Mouse (Mus musculus): ENCODE results near the gene Gm45618. TPM values are rescaled to one million over a fixed set of nuclear protein-coding genes. Genes with fewer than 3 reads are reported as not detected.
"Not testable (repeated sequence)": the region's sequence is repeated elsewhere in the genome, so short reads cannot be mapped to it uniquely, and the experiment has no call there.

The Gm45618 gene
- polyA plus RNA-seq (2016; fragmentation: Nextera tagmentation; extraction: Ambion mirVana): not detected in 2 replicates

DNA sequence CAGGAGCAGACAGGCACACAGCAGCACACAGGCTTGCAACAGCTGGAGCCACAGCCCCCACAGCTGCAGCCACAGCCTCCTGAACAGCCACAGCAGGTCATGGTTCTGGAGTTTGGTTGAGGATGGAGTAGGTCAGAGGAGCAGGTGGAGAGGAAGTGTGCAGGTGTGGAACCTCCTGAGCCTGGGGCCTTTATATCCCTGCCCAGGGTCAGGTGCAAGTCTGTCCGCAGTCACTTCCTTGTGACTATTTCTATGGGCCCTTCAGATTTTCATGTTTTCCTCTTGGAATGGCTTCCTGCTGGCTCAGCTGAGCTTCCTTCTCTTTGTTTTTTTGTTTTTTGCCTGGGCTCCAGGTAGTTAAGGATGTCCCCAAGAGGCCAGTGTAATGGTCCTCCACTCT lies at the start of gene Gm45618:
Gene Gm45618, minus strand, starts transcription at position 101 of the 400 bp plus-strand sequence.
- WGBS: 90% methylated on average over 1 of the region's 1 CpGs
- not testable (repeated sequence) for H3K27me3 ChIP-seq (ENCODE audit: insufficient read depth, poor library complexity, severe bottlenecking); H3K4me1 ChIP-seq (replicated peaks); DNase-seq (ENCODE audit: low spot score); H3K36me3 ChIP-seq; H3K9me3 ChIP-seq; H3K27ac ChIP-seq; H3K4me3 ChIP-seq

DNA sequence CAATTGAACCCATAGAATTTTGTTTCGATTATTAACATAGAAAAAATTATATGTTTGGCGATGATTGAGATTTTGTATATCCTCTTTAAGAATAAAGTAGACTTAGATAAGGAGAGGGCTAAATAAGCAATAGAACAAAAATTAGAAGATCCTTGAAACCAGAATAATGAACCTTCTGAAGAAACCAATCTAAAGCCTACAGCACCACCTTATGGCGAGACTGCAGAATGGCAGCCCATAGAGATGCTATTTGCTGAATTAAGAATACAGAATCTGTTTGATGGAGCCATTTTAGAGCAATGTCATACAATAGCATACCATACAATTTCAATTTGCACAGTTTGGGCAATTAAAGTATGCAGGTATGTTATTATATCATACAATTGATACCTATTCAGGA lies 49.3 kb upstream of the Gm45618 start:
- H3K4me1 ChIP-seq (replicated peaks): no peaks in the 10 kb centered on the region
- no peak for DNase-seq (ENCODE audit: low spot score)
- no peak overlapping the region for H3K4me3 ChIP-seq
- no peak overlapping the region for H3K27ac ChIP-seq
- H3K27me3 ChIP-seq (ENCODE audit: insufficient read depth, poor library complexity, severe bottlenecking): no peaks in the 10 kb centered on the region
- H3K36me3 ChIP-seq: no peaks in the 10 kb centered on the region
- no peaks in the 10 kb centered on the region for H3K9me3 ChIP-seq
- 46% methylated on average over 3 of the region's 3 CpGs for WGBS

DNA sequence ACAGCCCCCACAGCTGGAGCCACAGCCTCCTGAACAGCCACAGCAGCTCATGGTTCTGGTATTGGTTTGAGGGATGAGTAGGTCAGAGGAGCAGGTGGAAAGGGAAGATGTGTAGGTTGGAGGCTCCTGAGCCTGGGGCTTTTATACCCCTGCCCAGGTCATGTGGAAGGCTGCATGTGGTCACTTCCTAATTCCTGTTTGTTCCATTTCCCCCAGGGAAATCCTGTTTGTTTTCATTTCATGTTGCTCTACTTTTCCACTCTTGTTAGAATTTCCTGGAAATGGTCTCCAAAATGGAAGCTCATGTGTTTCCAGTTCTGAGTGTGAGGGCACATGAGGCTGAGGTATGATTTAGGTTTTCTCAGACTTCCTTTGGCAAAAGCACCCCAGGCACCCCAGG lies 45.1 kb upstream of the Gm45618 start, which contains the start of gene Gm4553:
Gene Gm4553, minus strand, starts transcription at position 101 of the 400 bp plus-strand sequence.
- H3K4me3 ChIP-seq; H3K27ac ChIP-seq; DNase-seq (ENCODE audit: low spot score); H3K4me1 ChIP-seq (replicated peaks); H3K27me3 ChIP-seq (ENCODE audit: insufficient read depth, poor library complexity, severe bottlenecking); H3K9me3 ChIP-seq; H3K36me3 ChIP-seq: not testable (repeated sequence)

DNA sequence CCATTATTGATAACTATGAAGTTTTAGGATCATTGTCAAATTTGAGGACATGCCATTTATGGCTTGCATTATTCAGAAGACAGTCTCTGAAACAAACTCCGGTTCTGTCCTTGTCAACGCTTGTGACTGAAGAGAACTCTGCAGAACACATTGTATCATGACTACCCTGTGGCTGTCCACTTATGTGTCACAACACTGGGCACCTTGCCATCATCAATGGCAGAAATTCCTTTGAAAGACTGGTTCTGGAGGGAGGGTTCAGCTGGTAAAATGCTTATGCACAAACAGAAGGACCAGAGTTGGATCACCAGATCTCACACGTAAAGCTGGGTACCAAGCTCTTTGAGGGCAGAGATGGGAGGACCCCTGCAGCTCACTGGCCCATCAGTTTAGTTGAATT lies 38.8 kb upstream of the Gm45618 start:
- no peaks in the 10 kb centered on the region for H3K27me3 ChIP-seq (ENCODE audit: insufficient read depth, poor library complexity, severe bottlenecking)
- H3K9me3 ChIP-seq: no peaks in the 10 kb centered on the region
- H3K27ac ChIP-seq: no peak overlapping the region
- no peak for DNase-seq (ENCODE audit: low spot score)
- 90% methylated on average over 3 of the region's 3 CpGs for WGBS
- H3K4me1 ChIP-seq (replicated peaks): no peaks in the 10 kb centered on the region
- H3K36me3 ChIP-seq: no peaks in the 10 kb centered on the region
- H3K4me3 ChIP-seq: no peak overlapping the region

DNA sequence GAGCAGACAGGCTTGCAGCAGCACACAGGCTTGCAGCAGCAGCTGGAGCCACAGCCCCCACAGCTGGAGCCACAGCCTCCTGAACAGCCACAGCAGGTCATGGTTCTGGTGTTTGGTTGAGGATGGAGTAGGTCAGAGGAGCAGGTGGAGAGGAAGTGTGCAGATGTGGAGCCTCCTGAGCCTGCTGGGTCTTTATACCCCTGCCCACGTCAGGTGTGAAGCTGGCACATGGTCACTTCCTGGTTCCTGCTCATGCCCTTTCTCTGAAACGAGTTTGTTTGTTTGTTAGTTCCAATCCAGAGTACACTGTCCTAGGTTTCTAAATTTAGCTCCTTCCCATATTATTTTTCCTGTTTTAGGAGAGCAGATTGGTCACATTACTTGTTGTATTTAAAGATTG lies 36.5 kb upstream of the Gm45618 start, which contains the start of gene Gm29735:
Gene Gm29735, minus strand, starts transcription at position 101 of the 400 bp plus-strand sequence.
- H3K27ac ChIP-seq; H3K27me3 ChIP-seq (ENCODE audit: insufficient read depth, poor library complexity, severe bottlenecking); DNase-seq (ENCODE audit: low spot score); H3K36me3 ChIP-seq; H3K4me3 ChIP-seq; H3K4me1 ChIP-seq (replicated peaks); H3K9me3 ChIP-seq: not testable (repeated sequence)
- 49% methylated on average over 2 of the region's 2 CpGs for WGBS

DNA sequence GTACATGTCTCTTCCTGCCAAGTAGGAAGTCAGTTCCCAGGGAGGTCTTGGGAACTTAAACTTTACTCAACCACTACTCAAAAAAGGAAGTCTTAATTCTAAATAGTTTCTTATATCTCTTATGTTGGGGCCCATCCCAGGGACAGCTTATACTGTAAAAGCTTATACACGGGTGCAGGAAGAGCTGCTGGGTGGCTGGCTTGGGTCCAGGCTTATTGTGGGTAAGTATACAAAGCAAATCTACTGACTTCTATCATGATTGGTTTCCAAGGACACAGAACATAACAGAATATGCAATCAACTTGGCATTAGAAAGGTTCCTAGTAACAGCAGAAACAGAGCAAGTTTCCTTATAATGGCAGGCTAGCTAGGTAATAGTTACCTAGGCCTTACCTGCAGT lies 34.8 kb upstream of the Gm45618 start:
- Histone ChIP-seq H3K4me3 (no peak overlapping the region), H3K27ac (no peak overlapping the region), H3K4me1 (replicated peaks) (no peaks in the 10 kb centered on the region), H3K36me3 (no peaks in the 10 kb centered on the region), H3K9me3 (no peaks in the 10 kb centered on the region), H3K27me3 (ENCODE audit: insufficient read depth, poor library complexity, severe bottlenecking) (no peaks in the 10 kb centered on the region)
- WGBS: 85% methylated on average over 1 of the region's 1 CpGs
- no peak for DNase-seq (ENCODE audit: low spot score)

DNA sequence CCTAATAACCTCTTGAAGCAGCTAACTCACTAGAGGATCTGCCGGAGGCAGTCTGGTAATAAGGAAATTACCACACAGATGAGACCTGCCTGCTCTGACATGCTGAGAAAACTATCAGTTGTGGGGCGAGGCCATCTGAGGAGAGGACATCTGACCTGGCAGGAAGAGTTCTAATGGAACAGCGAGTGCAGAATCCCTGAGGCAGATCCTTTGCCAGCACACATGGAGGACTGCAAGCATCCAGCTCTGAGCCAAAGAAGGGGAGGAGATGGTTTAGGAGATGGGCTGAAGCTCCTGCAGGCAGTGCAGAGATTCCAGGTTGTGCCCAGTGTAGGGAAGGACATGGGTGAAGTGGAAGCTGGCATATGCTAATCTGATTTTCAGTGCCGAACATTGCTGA lies 31.7 kb upstream of the Gm45618 start:
- H3K36me3 ChIP-seq: no peaks in the 10 kb centered on the region
- no peak for DNase-seq (ENCODE audit: low spot score)
- H3K9me3 ChIP-seq: no peaks in the 10 kb centered on the region
- no peaks in the 10 kb centered on the region for H3K27me3 ChIP-seq (ENCODE audit: insufficient read depth, poor library complexity, severe bottlenecking)
- H3K27ac ChIP-seq: no peak overlapping the region
- H3K4me3 ChIP-seq: no peak overlapping the region
- H3K4me1 ChIP-seq (replicated peaks): no peaks in the 10 kb centered on the region
- 87% methylated on average over 4 of the region's 4 CpGs for WGBS

DNA sequence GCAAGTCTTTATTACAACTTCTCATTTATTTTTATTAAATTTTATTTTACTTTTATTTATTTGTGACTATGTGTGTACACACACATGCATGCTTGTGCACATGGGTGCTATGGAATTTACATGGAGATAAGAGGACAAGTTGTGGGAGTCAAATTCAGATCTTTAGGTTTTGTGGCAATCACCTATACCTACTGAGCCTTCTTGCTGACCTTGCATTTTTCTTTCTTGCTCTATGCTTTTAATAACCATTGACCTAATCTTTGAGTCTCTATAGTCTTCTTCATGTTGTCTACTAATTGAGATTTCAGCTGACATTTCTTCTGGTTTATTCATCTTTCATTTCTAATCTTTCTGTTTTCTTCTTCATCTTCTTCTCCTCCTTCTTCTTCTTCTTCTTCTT lies 28.1 kb upstream of the Gm45618 start:
- no peaks in the 10 kb centered on the region; the same call in 1 of the 2 replicates for H3K27me3 ChIP-seq (ENCODE audit: insufficient read depth, poor library complexity, severe bottlenecking)
- no peaks in the 10 kb centered on the region for H3K36me3 ChIP-seq
- no peak overlapping the region for H3K4me3 ChIP-seq
- H3K27ac ChIP-seq: no peak overlapping the region
- DNase-seq (ENCODE audit: low spot score): no peak
- no peaks in the 10 kb centered on the region for H3K9me3 ChIP-seq
- no peaks in the 10 kb centered on the region for H3K4me1 ChIP-seq (replicated peaks)

DNA sequence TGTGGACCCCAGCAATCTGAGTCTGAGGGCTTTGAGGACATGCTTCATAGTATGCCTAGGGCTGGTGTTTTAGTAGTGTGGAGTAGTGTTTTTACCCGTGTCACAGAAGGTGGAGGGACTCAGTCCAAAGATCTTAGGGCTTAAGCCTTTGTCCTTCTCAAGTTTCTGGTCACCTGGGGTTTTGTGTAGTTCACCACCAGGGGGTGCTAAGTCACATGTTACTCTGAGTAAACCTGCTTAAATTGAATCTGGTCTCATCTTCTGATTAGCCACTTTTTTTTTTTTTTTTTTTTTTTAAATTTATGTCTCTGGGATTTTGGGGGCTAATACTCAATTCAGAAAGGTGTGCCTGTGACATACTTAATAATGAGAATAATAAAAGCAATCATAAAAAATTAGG lies 25.5 kb upstream of the Gm45618 start:
- Histone ChIP-seq H3K27me3 (ENCODE audit: insufficient read depth, poor library complexity, severe bottlenecking) (no peaks in the 10 kb centered on the region; the same call in 1 of the 2 replicates), H3K4me3 (no peak overlapping the region), H3K36me3 (no peaks in the 10 kb centered on the region), H3K27ac (no peak overlapping the region), H3K9me3 (no peaks in the 10 kb centered on the region), H3K4me1 (replicated peaks) (no peaks in the 10 kb centered on the region)
- 6% methylated on average over 1 of the region's 1 CpGs for WGBS
- DNase-seq (ENCODE audit: low spot score): peak; percentile 40

DNA sequence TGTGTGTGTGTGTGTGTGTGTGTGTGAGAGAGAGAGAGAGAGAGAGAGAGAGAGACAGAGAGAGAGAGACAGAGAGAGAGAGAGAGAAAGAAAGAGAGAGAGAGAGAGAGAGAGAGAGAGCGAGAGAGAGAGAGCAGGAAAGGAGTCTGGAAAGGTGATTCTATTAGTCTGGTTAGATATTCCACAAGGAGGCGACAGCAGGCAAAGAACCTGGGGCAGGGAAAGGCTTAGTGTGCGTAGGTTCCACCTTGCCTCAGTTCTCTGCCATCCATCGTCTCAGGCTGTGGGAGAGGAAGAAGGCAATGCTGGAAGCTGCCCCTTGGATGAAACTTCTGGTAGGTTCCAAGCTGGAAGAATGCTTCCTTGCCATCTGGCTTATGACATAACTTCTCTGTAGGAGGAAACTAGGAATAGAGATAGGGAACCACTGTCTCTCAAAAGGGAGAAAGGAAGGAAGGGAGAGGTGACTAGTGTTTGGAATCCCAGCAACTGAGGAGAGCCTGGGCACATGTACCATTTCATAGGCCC lies 24.9 kb upstream of the Gm45618 start:
- DNase-seq (ENCODE audit: low spot score): no peak
- H3K4me3 ChIP-seq: no peak overlapping the region
- no peak overlapping the region for H3K27ac ChIP-seq
- H3K4me1 ChIP-seq (replicated peaks): no peaks in the 10 kb centered on the region
- WGBS: 57% methylated on average over 4 of the region's 4 CpGs
- no peaks in the 10 kb centered on the region for H3K9me3 ChIP-seq
- H3K36me3 ChIP-seq: no peaks in the 10 kb centered on the region
- H3K27me3 ChIP-seq (ENCODE audit: insufficient read depth, poor library complexity, severe bottlenecking): no peaks in the 10 kb centered on the region; the same call in 1 of the 2 replicates

DNA sequence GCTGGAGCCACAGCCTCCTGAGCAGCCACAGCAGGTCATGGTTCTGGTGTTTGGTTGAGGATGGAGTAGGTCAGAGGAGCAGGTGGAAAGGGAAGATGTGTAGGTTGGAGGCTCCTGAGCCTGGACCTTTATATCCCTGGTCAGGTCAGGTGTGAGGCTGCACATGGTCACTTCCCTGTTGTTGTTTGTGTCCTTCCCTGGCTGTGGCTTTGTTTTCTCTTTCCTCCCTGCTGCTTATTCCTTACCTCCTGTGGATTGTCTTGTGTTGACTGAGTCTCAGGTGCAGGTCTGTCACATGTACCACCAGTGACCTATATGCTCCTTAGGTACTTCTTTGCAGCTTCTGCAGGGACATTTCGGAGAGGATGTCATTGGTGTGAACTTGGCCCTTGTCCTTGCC lies 24.0 kb upstream of the Gm45618 start, which contains the start of gene Gm45337:
Gene Gm45337, minus strand, starts transcription at position 101 of the 400 bp plus-strand sequence.
- Histone ChIP-seq H3K27me3 (ENCODE audit: insufficient read depth, poor library complexity, severe bottlenecking) (no peaks in the 10 kb centered on the region; the same call in 1 of the 2 replicates), H3K27ac (no peak within 1 kb of the TSS), H3K4me1 (replicated peaks) (no peaks in the 10 kb centered on the region), H3K9me3 (no peaks in the 10 kb centered on the region), H3K4me3 (no peak within 1 kb of the TSS), H3K36me3 (no peaks in the 10 kb centered on the region)
- 78% methylated on average over 1 of the region's 1 CpGs for WGBS
- DNase-seq (ENCODE audit: low spot score): no peak

DNA sequence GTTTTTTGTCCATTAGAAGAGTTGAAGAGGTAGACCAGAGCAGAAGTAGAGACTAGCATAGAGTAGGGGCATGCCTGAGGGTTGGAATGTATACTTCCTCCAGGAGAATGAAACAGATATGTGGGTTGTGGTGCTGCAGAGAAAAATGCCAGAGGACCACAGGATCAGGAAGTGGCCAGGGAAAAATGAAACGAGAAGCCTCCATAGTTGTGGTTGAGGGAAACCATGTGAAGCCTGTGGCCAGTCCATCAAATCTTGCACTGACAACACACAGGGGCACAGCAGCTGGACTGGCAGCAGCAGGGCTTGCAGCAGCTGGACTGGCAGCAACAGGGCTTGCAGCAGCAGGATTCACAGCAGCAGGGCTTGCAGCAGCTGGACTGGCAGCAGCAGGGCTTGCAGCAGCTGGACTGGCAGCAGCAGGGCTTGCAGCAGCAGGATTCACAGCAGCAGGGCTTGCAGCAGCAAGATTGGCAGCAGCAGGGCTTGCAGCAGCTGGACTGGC lies 23.0 kb upstream of the Gm45618 start:
- not testable (repeated sequence) for H3K27ac ChIP-seq; H3K27me3 ChIP-seq (ENCODE audit: insufficient read depth, poor library complexity, severe bottlenecking); H3K36me3 ChIP-seq; H3K9me3 ChIP-seq; DNase-seq (ENCODE audit: low spot score); H3K4me3 ChIP-seq; H3K4me1 ChIP-seq (replicated peaks)
- 47% methylated on average over 1 of the region's 1 CpGs for WGBS

DNA sequence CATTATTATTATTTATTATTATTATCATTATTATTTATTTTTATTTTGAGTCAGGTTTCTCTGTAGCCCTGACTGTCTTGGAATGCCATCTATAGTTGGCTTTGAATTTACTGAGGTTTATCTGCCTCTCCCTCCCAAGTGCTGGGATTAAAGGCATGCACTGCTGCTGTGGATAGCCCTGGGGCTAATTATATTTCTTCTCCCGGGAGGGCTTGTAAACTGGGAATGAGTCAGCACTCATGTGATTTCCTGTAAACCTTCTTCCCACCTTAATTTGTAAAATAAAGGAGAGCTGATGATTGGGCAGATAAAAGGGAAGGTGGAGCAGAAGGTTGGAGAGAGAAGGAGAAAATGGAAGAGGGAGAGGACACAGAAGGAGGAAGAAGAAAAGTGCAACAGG lies 20.2 kb upstream of the Gm45618 start:
- Histone ChIP-seq H3K27me3 (ENCODE audit: insufficient read depth, poor library complexity, severe bottlenecking) (no peaks in the 10 kb centered on the region; the same call in 1 of the 2 replicates), H3K27ac (no peak overlapping the region), H3K9me3 (no peaks in the 10 kb centered on the region), H3K4me3 (no peak overlapping the region), H3K4me1 (replicated peaks) (no peaks in the 10 kb centered on the region), H3K36me3 (no peaks in the 10 kb centered on the region)
- 61% methylated on average over 1 of the region's 1 CpGs for WGBS
- DNase-seq (ENCODE audit: low spot score): no peak

DNA sequence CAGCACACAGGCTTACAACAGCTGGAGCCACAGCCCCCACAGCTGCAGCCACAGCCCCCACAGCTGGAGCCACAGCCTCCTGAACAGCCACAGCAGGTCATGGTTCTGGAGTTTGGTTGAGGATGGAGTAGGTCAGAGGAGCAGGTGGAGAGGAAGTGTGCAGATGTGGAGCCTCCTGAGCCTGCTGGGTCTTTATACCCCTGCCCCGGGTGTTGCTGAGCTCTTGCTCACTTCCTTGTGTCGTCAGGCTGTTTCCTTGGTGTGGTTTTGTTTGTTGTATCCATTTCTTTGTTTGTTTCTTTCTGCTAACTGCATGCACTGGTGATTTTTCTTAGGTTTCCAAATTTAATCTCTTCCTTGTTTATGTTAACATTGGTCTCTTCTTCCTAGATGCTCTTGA lies 15.4 kb upstream of the Gm45618 start, which contains the start of gene Gm39115:
Gene Gm39115, minus strand, starts transcription at position 101 of the 400 bp plus-strand sequence.
- DNase-seq (ENCODE audit: low spot score); H3K27me3 ChIP-seq (ENCODE audit: insufficient read depth, poor library complexity, severe bottlenecking); H3K9me3 ChIP-seq; H3K36me3 ChIP-seq; H3K4me1 ChIP-seq (replicated peaks); H3K27ac ChIP-seq; H3K4me3 ChIP-seq: not testable (repeated sequence)
- 49% methylated on average over 2 of the region's 2 CpGs for WGBS

Measured in hindbrain, embryonic 10.5 days (tissue).